Mouse (Mus musculus): Measurements from ENCODE around the gene Srrm4.

DNA sequence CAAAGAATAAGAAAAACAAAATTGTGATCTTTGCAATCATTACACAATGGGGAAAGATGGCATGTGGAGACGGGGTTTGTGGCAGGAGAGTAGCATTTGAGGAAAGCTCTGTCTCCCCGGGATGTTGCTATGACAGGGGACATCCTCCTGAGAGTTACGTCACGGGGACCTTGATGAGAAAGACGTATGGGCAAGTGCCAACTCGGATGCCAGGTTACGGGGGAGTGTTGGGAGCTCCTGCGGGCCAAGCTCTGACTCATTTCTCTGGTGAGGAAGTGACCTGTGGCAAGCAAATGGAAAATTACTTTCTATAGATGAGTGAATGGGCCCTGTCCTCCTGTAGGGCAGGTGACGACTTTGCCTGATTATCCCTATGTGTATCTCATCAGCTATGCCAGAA, 26.0 kb downstream of the Srrm4 start:
- TF ChIP-seq USF1 (IDR thresholded peaks at IDR 0.05; ENCODE audit: low read depth) (no peak), CTCF (IDR thresholded peaks at IDR 0.05; ENCODE audit: control insufficient read depth, insufficient read depth, insufficient read length) (no peak), MYOD1 (IDR thresholded peaks at IDR 0.05; ENCODE audit: control insufficient read depth, insufficient read length, low read depth) (no peak), CEBPB (IDR thresholded peaks at IDR 0.05; ENCODE audit: low read depth) (no peak), MAX (IDR thresholded peaks at IDR 0.05) (no peak), MYOG (IDR thresholded peaks at IDR 0.05; ENCODE audit: control insufficient read depth, extremely low read depth, insufficient read length) (no peak)

All from C2C12 (cell line).